Mouse (Mus musculus): ENCODE results near the gene Grk3.

DNA sequence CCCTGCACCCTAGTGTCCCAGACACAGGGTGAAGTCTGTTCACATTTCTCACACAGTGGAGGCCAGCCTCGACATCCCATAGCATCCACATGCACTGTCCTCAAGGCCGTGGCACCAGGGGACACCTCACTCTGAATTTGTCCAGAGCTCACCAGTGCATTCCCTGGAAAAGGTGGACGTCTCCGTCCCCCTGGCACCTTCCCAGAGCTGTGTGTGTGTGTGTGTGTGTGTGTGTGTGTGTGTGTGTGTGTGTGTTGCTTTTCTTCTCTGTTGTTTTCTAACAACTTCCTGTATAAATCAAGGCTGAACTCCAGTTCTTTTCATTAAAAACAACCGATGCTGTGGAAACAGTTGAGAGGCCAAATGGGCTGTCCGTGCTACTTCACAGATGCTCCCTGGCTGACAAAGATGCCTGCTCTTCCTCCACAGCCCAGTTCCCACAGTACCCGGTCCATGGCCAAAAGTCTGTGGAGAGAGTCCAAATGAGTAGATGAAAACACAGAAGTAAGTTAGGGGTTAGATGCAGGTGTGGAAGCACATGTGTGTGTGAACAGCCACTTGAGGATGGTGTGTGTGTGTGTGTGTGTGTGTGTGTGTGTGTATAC is 35.1 kb upstream of the Grk3 start:
- TF ChIP-seq CTCF (IDR thresholded peaks at IDR 0.05; ENCODE audit: low read depth, low read length): no peak
- TF ChIP-seq POLR2A (IDR thresholded peaks at IDR 0.05; ENCODE audit: extremely low read depth, insufficient read depth, low read length): no peak

Data from liver, adult 2 months (tissue).